Mouse (Mus musculus) stomach, embryonic 15.5 days (tissue): Measurements from ENCODE around the gene Gm11555. TPM values are rescaled to one million over a fixed set of nuclear protein-coding genes. Genes with fewer than 3 reads are reported as not detected.
"Not testable (repeated sequence)": the region's sequence is repeated elsewhere in the genome, so short reads cannot be mapped to it uniquely, and the experiment has no call there.

Experiments used
- ATAC-seq: fragments of 200-750 bp; cut with Nextera tagmentation; 2 replicates; pipeline ENCODE4 v1.8.0; 2017; ENCODE audit warnings: low read depth, moderate number of reproducible peaks, moderate TSS enrichment; ENCODE audit not compliant: insufficient read depth, low FRiP score
- H3K27ac ChIP-seq: fragments of 300-500 bp; sonication (generic); 2 replicates; pipeline ENCODE4 v1.5.1; 2015; ENCODE audit warnings: mild to moderate bottlenecking, inconsistent platforms
- H3K27me3 ChIP-seq: fragments of 300-500 bp; sonication (generic); replicated peaks from 2 replicates; pipeline ENCODE4 v1.6.1; 2015; ENCODE audit warnings: inconsistent platforms
- H3K36me3 ChIP-seq: fragments of 300-500 bp; sonication (generic); 2 replicates; pipeline ENCODE4 v1.6.1; 2015; ENCODE audit warnings: inconsistent platforms
- H3K4me1 ChIP-seq: fragments of 300-500 bp; sonication (generic); 2 replicates; pipeline ENCODE4 v1.6.1; 2015; ENCODE audit warnings: inconsistent platforms
- H3K4me2 ChIP-seq: fragments of 300-500 bp; sonication (generic); 2 replicates; pipeline ENCODE4 v1.6.1; 2015; ENCODE audit warnings: mild to moderate bottlenecking, inconsistent platforms
- H3K4me3 ChIP-seq: fragments of 300-500 bp; sonication (generic); replicated peaks from 2 replicates; pipeline ENCODE4 v1.5.1; 2015; ENCODE audit warnings: inconsistent platforms
- H3K9ac ChIP-seq: fragments of 300-500 bp; sonication (generic); 2 replicates; pipeline ENCODE4 v1.6.1; 2015; ENCODE audit warnings: inconsistent platforms
- H3K9me3 ChIP-seq: fragments of 300-500 bp; sonication (generic); 2 replicates; pipeline ENCODE4 v1.6.1; 2016; ENCODE audit warnings: inconsistent platforms
- WGBS: fragments of 180-500 bp; shearing (Covaris S2); methylation state at CpG from one replicate; pipeline ENCODE4 v1.1.7; 2015; 5-methylcytosine and 5-hydroxymethylcytosine counted together
- polyA plus RNA-seq: library from polyadenylated mRNA; unstranded; fragments of >200 nt; fragmentation: Nextera tagmentation; extraction: Ambion mirVana; gene quantifications from 2 replicates; pipeline ENCODE4 v1.2.1, GENCODE M21; 2015

The Gm11555 gene
- not detected in 2 replicates for polyA plus RNA-seq

GRCm38 (mm10) chr11:99650136-99650535, at the start of gene Gm11555:
Gene Gm11555 (minus strand): TSS chr11:99650236.
- Histone ChIP-seq H3K4me3 (no peak within 1 kb of the TSS), H3K9me3 (no peaks in the 10 kb centered on the region), H3K27ac (no peak within 1 kb of the TSS), H3K36me3 (no peaks in the 10 kb centered on the region), H3K9ac (no peak within 1 kb of the TSS), H3K4me2 (no peak within 1 kb of the TSS), H3K27me3 (no peaks in the 10 kb centered on the region), H3K4me1 (no peaks in the 10 kb centered on the region)
- 85% methylated on average over 2 of the region's 2 CpGs for WGBS
- no peak for ATAC-seq

- Histone ChIP-seq H3K9me3 (no peaks in the 10 kb centered on the region), H3K9ac (no peak within 1 kb of the TSS), H3K36me3 (no peaks in the 10 kb centered on the region), H3K4me1 (no peaks in the 10 kb centered on the region), H3K4me3 (no peak within 1 kb of the TSS), H3K4me2 (no peak within 1 kb of the TSS), H3K27ac (no peak within 1 kb of the TSS), H3K27me3 (no peaks in the 10 kb centered on the region)
- no peak for ATAC-seq
- WGBS, result 84% methylated on average over 1 of the region's 1 CpGs
Observed at GRCm38 (mm10) chr11:99690463-99690862, 40.4 kb upstream of the Gm11555 start, which contains the start of gene Gm14190. Gene Gm14190 (minus strand): TSS chr11:99690740.

GRCm38 (mm10) chr11:99685235-99685634, 35.2 kb upstream of the Gm11555 start:
- not testable (repeated sequence) for H3K4me2 ChIP-seq, H3K4me3 ChIP-seq, ATAC-seq, H3K36me3 ChIP-seq, H3K9me3 ChIP-seq, H3K27me3 ChIP-seq, H3K27ac ChIP-seq, H3K9ac ChIP-seq, H3K4me1 ChIP-seq
- WGBS, result 70% methylated on average over 1 of the region's 1 CpGs

- Histone ChIP-seq H3K9me3 (no peaks in the 10 kb centered on the region), H3K4me1 (no peaks in the 10 kb centered on the region), H3K9ac (no peak overlapping the region), H3K36me3 (no peaks in the 10 kb centered on the region), H3K27ac (no peak overlapping the region), H3K27me3 (no peaks in the 10 kb centered on the region), H3K4me3 (no peak overlapping the region), H3K4me2 (no peak overlapping the region)
- 82% methylated on average over 2 of the region's 2 CpGs for WGBS
- no peak for ATAC-seq
Observed at GRCm38 (mm10) chr11:99683481-99683880, 33.4 kb upstream of the Gm11555 start.

- H3K4me1 ChIP-seq, result no peaks in the 10 kb centered on the region
- no peaks in the 10 kb centered on the region for H3K9me3 ChIP-seq
- ATAC-seq, result no peak
- H3K4me3 ChIP-seq, result no peak within 1 kb of the TSS
- no peaks in the 10 kb centered on the region for H3K27me3 ChIP-seq
- H3K9ac ChIP-seq, result no peak within 1 kb of the TSS
- no peaks in the 10 kb centered on the region for H3K36me3 ChIP-seq
- no peak within 1 kb of the TSS for H3K4me2 ChIP-seq
- no peak within 1 kb of the TSS for H3K27ac ChIP-seq
Observed at GRCm38 (mm10) chr11:99665860-99666259, 15.8 kb upstream of the Gm11555 start, which contains the start of gene Krtap4-6. Gene Krtap4-6 (minus strand): TSS chr11:99665960.

- no peaks in the 10 kb centered on the region for H3K4me1 ChIP-seq
- no peaks in the 10 kb centered on the region for H3K36me3 ChIP-seq
- WGBS, result 79% methylated on average over 10 of the region's 10 CpGs
- no peaks in the 10 kb centered on the region for H3K27me3 ChIP-seq
- H3K9me3 ChIP-seq, result no peaks in the 10 kb centered on the region
- no peak for ATAC-seq
- H3K9ac ChIP-seq, result no peak overlapping the region
- no peak overlapping the region for H3K4me3 ChIP-seq
- H3K27ac ChIP-seq, result no peak overlapping the region
- no peak overlapping the region for H3K4me2 ChIP-seq
Observed at GRCm38 (mm10) chr11:99662802-99663201, 12.8 kb upstream of the Gm11555 start.

GRCm38 (mm10) chr11:99659256-99659655, 9.2 kb upstream of the Gm11555 start:
- Histone ChIP-seq H3K27me3 (no peaks in the 10 kb centered on the region), H3K27ac (no peak overlapping the region), H3K4me3 (no peak overlapping the region), H3K9ac (no peak overlapping the region), H3K36me3 (no peaks in the 10 kb centered on the region), H3K4me2 (no peak overlapping the region), H3K4me1 (no peaks in the 10 kb centered on the region), H3K9me3 (no peaks in the 10 kb centered on the region)
- ATAC-seq, result no peak
- 79% methylated on average over 4 of the region's 4 CpGs for WGBS

GRCm38 (mm10) chr11:99658467-99659010, 8.5 kb upstream of the Gm11555 start, which contains the start of gene Gm11563:
Gene Gm11563 (minus strand): TSS chr11:99658960.
- H3K4me3 ChIP-seq, H3K36me3 ChIP-seq, H3K4me2 ChIP-seq, H3K27me3 ChIP-seq, ATAC-seq, H3K9ac ChIP-seq, H3K27ac ChIP-seq, H3K9me3 ChIP-seq, H3K4me1 ChIP-seq: not testable (repeated sequence)
- WGBS, result 69% methylated on average over 10 of the region's 10 CpGs

- ATAC-seq, result no peak
- Histone ChIP-seq H3K4me2 (no peak overlapping the region), H3K9me3 (no peaks in the 10 kb centered on the region), H3K27ac (no peak overlapping the region), H3K4me1 (no peaks in the 10 kb centered on the region), H3K4me3 (no peak overlapping the region), H3K36me3 (no peaks in the 10 kb centered on the region), H3K9ac (no peak overlapping the region), H3K27me3 (no peaks in the 10 kb centered on the region)
- WGBS, result 42% methylated on average over 5 of the region's 5 CpGs
Observed at GRCm38 (mm10) chr11:99657051-99657450, 7.0 kb upstream of the Gm11555 start.

GRCm38 (mm10) chr11:99646444-99646843, 3.6 kb downstream of the Gm11555 start:
- Histone ChIP-seq H3K36me3 (no peaks in the 10 kb centered on the region), H3K4me3 (no peak overlapping the region), H3K27me3 (no peaks in the 10 kb centered on the region), H3K4me2 (no peak overlapping the region), H3K9ac (no peak overlapping the region), H3K27ac (no peak overlapping the region), H3K9me3 (no peaks in the 10 kb centered on the region), H3K4me1 (no peaks in the 10 kb centered on the region)
- no peak for ATAC-seq
- 84% methylated on average over 15 of the region's 15 CpGs for WGBS

- no peak for ATAC-seq
Observed at GRCm38 (mm10) chr11:99644351-99644750, 5.7 kb downstream of the Gm11555 start.

GRCm38 (mm10) chr11:99643635-99644139, 6.3 kb downstream of the Gm11555 start, which contains the start of gene Krtap4-7:
Gene Krtap4-7 (minus strand): TSS chr11:99644089.
- not testable (repeated sequence) for H3K4me3 ChIP-seq, H3K36me3 ChIP-seq, H3K27me3 ChIP-seq, H3K27ac ChIP-seq, H3K4me2 ChIP-seq, H3K4me1 ChIP-seq, H3K9me3 ChIP-seq, H3K9ac ChIP-seq, ATAC-seq
- 81% methylated on average over 9 of the region's 9 CpGs for WGBS

More at GRCm38 (mm10) chr11:99644351-99644750, 5.7 kb downstream of the Gm11555 start:
- no peaks in the 10 kb centered on the region for H3K36me3 ChIP-seq
- H3K27ac ChIP-seq, result no peak overlapping the region
- no peak overlapping the region for H3K4me3 ChIP-seq
- H3K4me2 ChIP-seq, result no peak overlapping the region
- H3K4me1 ChIP-seq, result no peaks in the 10 kb centered on the region
- no peaks in the 10 kb centered on the region for H3K27me3 ChIP-seq
- WGBS, result 74% methylated on average over 3 of the region's 3 CpGs
- H3K9me3 ChIP-seq, result no peaks in the 10 kb centered on the region
- no peak overlapping the region for H3K9ac ChIP-seq
